Mouse (Mus musculus): ENCODE measurements around the gene Hpse2. TPM values are rescaled to one million over a fixed set of nuclear protein-coding genes. Genes with fewer than 3 reads are reported as not detected.
A peak's percentile ranks its signal among the peaks of the same experiment; 100 is the strongest.

The Hpse2 gene
- total and polyA plus RNA-seq, 2 experiments from 2014 or later = 0.19 to 0.26 TPM

GRCm38 (mm10) chr19:43036381-43036780 lies 351.8 kb downstream of the Hpse2 start:
- 92% methylated on average over 4 of the region's 4 CpGs for WGBS
- Histone ChIP-seq H3K4me3 (ENCODE audit: low read length) (no peak overlapping the region), H3K27ac (no peak overlapping the region), H3K27me3 (ENCODE audit: insufficient read depth, low read length) (no peaks in the 10 kb centered on the region), H3K4me2 (ENCODE audit: low read depth, low read length) (no peak overlapping the region), H3K36me3 (ENCODE audit: insufficient read depth, low read length) (no peaks in the 10 kb centered on the region), H3K9ac (replicated peaks; ENCODE audit: low read length) (no peak overlapping the region), H3K4me1 (ENCODE audit: insufficient read depth, low read length) (no peaks in the 10 kb centered on the region), H3K9me3 (ENCODE audit: low read length) (no peaks in the 10 kb centered on the region)
- TF ChIP-seq CTCF (IDR thresholded peaks at IDR 0.05; ENCODE audit: low read depth) = no peak
- no peak for DNase-seq (ENCODE audit: low spot score)
- no peak for ATAC-seq

- peak; percentile 66 for DNase-seq (ENCODE audit: low spot score)
- WGBS = 33% methylated on average over 4 of the region's 4 CpGs
- 0 out of 2 replicates have a peak, but pooled peaks have one; percentile 18 for ATAC-seq
- no peak overlapping the region for H3K9ac ChIP-seq (replicated peaks; ENCODE audit: low read length)
- no peaks in the 10 kb centered on the region for H3K36me3 ChIP-seq (ENCODE audit: insufficient read depth, low read length)
- TF ChIP-seq CTCF (IDR thresholded peaks at IDR 0.05; ENCODE audit: low read depth) = peak; percentile 73
- H3K4me1 ChIP-seq (ENCODE audit: insufficient read depth, low read length) = no peaks in the 10 kb centered on the region
- H3K9me3 ChIP-seq (ENCODE audit: low read length) = no peaks in the 10 kb centered on the region
- H3K4me3 ChIP-seq (ENCODE audit: low read length) = no peak overlapping the region
- no peaks in the 10 kb centered on the region for H3K27me3 ChIP-seq (ENCODE audit: insufficient read depth, low read length)
- no peak overlapping the region for H3K4me2 ChIP-seq (ENCODE audit: low read depth, low read length)
- no peak overlapping the region for H3K27ac ChIP-seq
Measured at GRCm38 (mm10) chr19:43027305-43027704, 360.9 kb downstream of the Hpse2 start.

GRCm38 (mm10) chr19:43022611-43023173 lies 365.5 kb downstream of the Hpse2 start:
- Histone ChIP-seq H3K36me3 (ENCODE audit: insufficient read depth, low read length) (no peaks in the 10 kb centered on the region), H3K4me1 (ENCODE audit: insufficient read depth, low read length) (no peaks in the 10 kb centered on the region), H3K4me3 (ENCODE audit: low read length) (no peak overlapping the region), H3K27ac (no peak overlapping the region), H3K4me2 (ENCODE audit: low read depth, low read length) (no peak overlapping the region), H3K27me3 (ENCODE audit: insufficient read depth, low read length) (no peaks in the 10 kb centered on the region), H3K9me3 (ENCODE audit: low read length) (no peaks in the 10 kb centered on the region), H3K9ac (replicated peaks; ENCODE audit: low read length) (no peak overlapping the region)
- ATAC-seq = no peak
- DNase-seq (ENCODE audit: low spot score) = no peak
- 90% methylated on average over 3 of the region's 3 CpGs for WGBS
- TF ChIP-seq CTCF (IDR thresholded peaks at IDR 0.05; ENCODE audit: low read depth) = no peak

GRCm38 (mm10) chr19:43018792-43019191 lies 369.4 kb downstream of the Hpse2 start:
- 88% methylated on average over 5 of the region's 5 CpGs for WGBS
- ATAC-seq (no peak), DNase-seq (ENCODE audit: low spot score) (no peak)
- no peak for TF ChIP-seq CTCF (IDR thresholded peaks at IDR 0.05; ENCODE audit: low read depth)
- H3K4me3 ChIP-seq (ENCODE audit: low read length) = no peak overlapping the region
- no peaks in the 10 kb centered on the region for H3K27me3 ChIP-seq (ENCODE audit: insufficient read depth, low read length)
- H3K36me3 ChIP-seq (ENCODE audit: insufficient read depth, low read length) = no peaks in the 10 kb centered on the region
- H3K4me2 ChIP-seq (ENCODE audit: low read depth, low read length) = no peak overlapping the region
- H3K9me3 ChIP-seq (ENCODE audit: low read length) = no peaks in the 10 kb centered on the region
- H3K9ac ChIP-seq (replicated peaks; ENCODE audit: low read length) = no peak overlapping the region
- no peak overlapping the region for H3K27ac ChIP-seq
- H3K4me1 ChIP-seq (ENCODE audit: insufficient read depth, low read length) = no peaks in the 10 kb centered on the region

- no peaks in the 10 kb centered on the region for H3K9me3 ChIP-seq (ENCODE audit: low read length)
- no peak overlapping the region for H3K27ac ChIP-seq
- no peaks in the 10 kb centered on the region for H3K4me1 ChIP-seq (ENCODE audit: insufficient read depth, low read length)
- WGBS = 79% methylated on average over 4 of the region's 4 CpGs
- no peak overlapping the region for H3K9ac ChIP-seq (replicated peaks; ENCODE audit: low read length)
- TF ChIP-seq CTCF (IDR thresholded peaks at IDR 0.05; ENCODE audit: low read depth) = no peak
- H3K4me3 ChIP-seq (ENCODE audit: low read length) = no peak overlapping the region
- DNase-seq (ENCODE audit: low spot score) = no peak
- H3K27me3 ChIP-seq (ENCODE audit: insufficient read depth, low read length) = no peaks in the 10 kb centered on the region
- H3K4me2 ChIP-seq (ENCODE audit: low read depth, low read length) = no peak overlapping the region
- no peak for ATAC-seq
- H3K36me3 ChIP-seq (ENCODE audit: insufficient read depth, low read length) = no peaks in the 10 kb centered on the region
Measured at GRCm38 (mm10) chr19:42996406-42996805, 391.7 kb downstream of the Hpse2 start.

GRCm38 (mm10) chr19:42988833-42989232 lies 399.3 kb downstream of the Hpse2 start:
- no peaks in the 10 kb centered on the region for H3K4me1 ChIP-seq (ENCODE audit: insufficient read depth, low read length)
- H3K4me3 ChIP-seq (ENCODE audit: low read length) = no peak overlapping the region
- no peaks in the 10 kb centered on the region for H3K9me3 ChIP-seq (ENCODE audit: low read length)
- H3K4me2 ChIP-seq (ENCODE audit: low read depth, low read length) = no peak overlapping the region
- no peak for DNase-seq (ENCODE audit: low spot score)
- TF ChIP-seq CTCF (IDR thresholded peaks at IDR 0.05; ENCODE audit: low read depth) = no peak
- H3K36me3 ChIP-seq (ENCODE audit: insufficient read depth, low read length) = no peaks in the 10 kb centered on the region
- no peak overlapping the region for H3K27ac ChIP-seq
- 86% methylated on average over 5 of the region's 5 CpGs for WGBS
- no peak overlapping the region for H3K9ac ChIP-seq (replicated peaks; ENCODE audit: low read length)
- H3K27me3 ChIP-seq (ENCODE audit: insufficient read depth, low read length) = no peaks in the 10 kb centered on the region
- ATAC-seq = no peak

DNA sequence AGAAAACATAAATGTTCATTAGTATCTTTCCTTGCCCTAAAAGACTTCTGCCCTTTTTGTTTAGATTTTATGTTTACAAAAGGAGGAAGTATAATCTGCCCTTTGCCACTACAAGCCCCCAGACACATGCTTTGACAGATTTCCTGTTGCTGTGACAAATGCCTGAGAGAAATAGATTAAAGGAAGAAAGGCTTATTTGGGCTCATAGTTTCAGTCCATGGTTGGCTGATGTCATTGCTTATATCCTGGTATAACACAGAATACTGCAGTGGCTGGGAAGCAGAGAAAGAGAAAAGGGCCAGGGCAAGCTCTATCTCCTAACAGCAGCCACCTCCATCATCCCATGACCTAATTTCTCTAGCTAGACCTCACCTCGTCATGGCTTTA lies 401.8 kb downstream of the Hpse2 start:
- ATAC-seq (no peak), DNase-seq (ENCODE audit: low spot score) (no peak)
- H3K4me1 ChIP-seq (ENCODE audit: insufficient read depth, low read length) = no peaks in the 10 kb centered on the region
- H3K4me3 ChIP-seq (ENCODE audit: low read length) = no peak overlapping the region
- 85% methylated on average over 1 of the region's 1 CpGs for WGBS
- no peak for TF ChIP-seq CTCF (IDR thresholded peaks at IDR 0.05; ENCODE audit: low read depth)
- no peaks in the 10 kb centered on the region for H3K36me3 ChIP-seq (ENCODE audit: insufficient read depth, low read length)
- H3K9me3 ChIP-seq (ENCODE audit: low read length) = no peaks in the 10 kb centered on the region
- no peaks in the 10 kb centered on the region for H3K27me3 ChIP-seq (ENCODE audit: insufficient read depth, low read length)
- no peak overlapping the region for H3K27ac ChIP-seq
- H3K9ac ChIP-seq (replicated peaks; ENCODE audit: low read length) = no peak overlapping the region
- no peak overlapping the region for H3K4me2 ChIP-seq (ENCODE audit: low read depth, low read length)
